ENCODE assay signal across 8 mouse cellular contexts in genomic region chr17:69383941-69384665, GRCm38 (mm10). TPM values are rescaled to one million over a fixed set of nuclear protein-coding genes. Genes with fewer than 3 reads are reported as not detected.
DNase-seq lines count a peak whose midpoint lies in the region; ATAC-seq and TF ChIP-seq lines count a peak whose summit lies in the region.

No protein-coding gene starts in this region.

- intact Hi-C loops in left cerebral cortex, postnatal 4 days (cut with DNase I) = no loop called here

- peak overlapping the region; percentile 88 for H3K4me3 ChIP-seq in cortical plate, adult 2 months (ENCODE audit: insufficient read depth, low read length)

- no peak for TF ChIP-seq CTCF in cortical plate, adult 2 months (IDR thresholded peaks at IDR 0.05; ENCODE audit: extremely low read depth, insufficient read depth, low read length)

- peak; percentile 38 for ATAC-seq in megakaryocyte, adult 5-6 weeks (ENCODE audit: poor library complexity, severe bottlenecking)

- peak; percentile 58 for DNase-seq in left cerebral cortex, adult 11 months (ENCODE audit: low spot score)
- no peak for DNase-seq in left cerebral cortex, postnatal 4 days
- DNase-seq in gastrocnemius, adult 8-10 months (ENCODE audit: low spot score in 2 of 2) = peak; percentile 31 to 57
- peak; percentile 71 for DNase-seq in induced T-regulatory cell, adult 2 months (ENCODE audit: low read depth)
- peak; percentile 62 to 71 for DNase-seq in left cerebral cortex, adult 8-10 months (ENCODE audit: low spot score in 2 of 2)
- DNase-seq in right cerebral cortex, postnatal 10 days (ENCODE audit: low spot score in 2 of 2) = peak; percentile 77 to 82

- 0 out of 2 replicates have a peak, but pooled peaks have one; percentile 34 for TF ChIP-seq POLR2A in cortical plate, adult 2 months (IDR thresholded peaks at IDR 0.05; ENCODE audit: extremely low read depth, insufficient read depth, low read length)

- H3K27ac ChIP-seq in cortical plate, adult 2 months (ENCODE audit: insufficient read depth, low read length) = peak overlapping the region; percentile 100

- H3K4me1 ChIP-seq in cortical plate, adult 2 months (ENCODE audit: control insufficient read depth, insufficient read depth, low read length) = peaks cover 5% of the 10 kb centered on the region; the same call in 1 of the 2 replicates

RNA-seq across cellular contexts. Expression of gene Zbtb14, which starts 1.3 kb away (rescaled TPM):
- 10 to 100 TPM; 25.4 to 26.8 TPM for total RNA-seq in left cerebral cortex, postnatal 4 days (2021)
- 16.4 and 16.7 TPM in 2 replicates for polyA plus RNA-seq in cortical plate, adult 2 months (2012; rRNA removed)
- 10 to 100 TPM in 2 of 4 experiments, 1 to 10 TPM in 2; 9.4 to 11.1 (median 10.3) TPM for total RNA-seq in gastrocnemius, adult 8-10 months (2022)
- 10 to 100 TPM; 23.9 to 26.8 (median 25.3) TPM for total RNA-seq in left cerebral cortex, adult 8-10 months (2022)
- total RNA-seq in megakaryocyte, adult 5-6 weeks (2015) = 14.7 and 15.6 TPM in 2 replicates
- total RNA-seq in megakaryocyte, adult 5-6 weeks (2017) = 16.1 and 16.3 TPM in 2 replicates

RNA-seq across cellular contexts. Expression of gene Akain1, which starts 55.0 kb away (rescaled TPM):
- total RNA-seq in left cerebral cortex, postnatal 4 days (2021) = under 1 TPM in 1 of 2 experiments, not detected in 1; 0.24 TPM
- polyA plus RNA-seq in cortical plate, adult 2 months (2012; rRNA removed) = 5.6 and 6.8 TPM in 2 replicates
- total RNA-seq in gastrocnemius, adult 8-10 months (2022) = not detected
- 1 to 10 TPM; 5.4 to 8.5 (median 6.4) TPM for total RNA-seq in left cerebral cortex, adult 8-10 months (2022)
- total RNA-seq in megakaryocyte, adult 5-6 weeks (2015) = not detected in 2 replicates
- total RNA-seq in megakaryocyte, adult 5-6 weeks (2017) = not detected in 2 replicates

Comparison
In these comparisons a context has a peak if more than half of its experiments do, and no peak if none do; other contexts are left out.
1. RNA of gene Akain1, which starts 55.0 kb away (total RNA-seq): 5.4 to 8.5 TPM in left cerebral cortex, adult 8-10 months; 0.24 TPM in left cerebral cortex, postnatal 4 days, not detected in gastrocnemius, adult 8-10 months and not detected in megakaryocyte, adult 5-6 weeks; every median in the first group is over 4 times any median in the second.